Mouse (Mus musculus): ENCODE results near the gene Klk1b21. TPM values are rescaled to one million over a fixed set of nuclear protein-coding genes. Genes with fewer than 3 reads are reported as not detected.
"Not testable (repeated sequence)": the region's sequence is repeated elsewhere in the genome, so short reads cannot be mapped to it uniquely, and the experiment has no call there.

Klk1b21 gene
- polyA plus RNA-seq (2015; fragmentation: Nextera tagmentation; extraction: Ambion mirVana) = not detected in 2 replicates

GRCm38 (mm10) chr7:44102028-44102427 is at the start of gene Klk1b21:
Klk1b21 (plus strand) TSS chr7:44102328.
- H3K36me3 ChIP-seq; ATAC-seq; H3K9me3 ChIP-seq; H3K4me2 ChIP-seq (replicated peaks); H3K4me3 ChIP-seq (replicated peaks); H3K27ac ChIP-seq; H3K27me3 ChIP-seq (replicated peaks); H3K9ac ChIP-seq; H3K4me1 ChIP-seq (replicated peaks): not testable (repeated sequence)
- WGBS = 73% methylated on average over 3 of the region's 3 CpGs

- no peak overlapping the region for H3K4me2 ChIP-seq (replicated peaks)
- H3K9ac ChIP-seq = no peak overlapping the region
- no peak for ATAC-seq
- H3K9me3 ChIP-seq = no peaks in the 10 kb centered on the region
- H3K4me1 ChIP-seq (replicated peaks) = no peaks in the 10 kb centered on the region
- no peaks in the 10 kb centered on the region for H3K36me3 ChIP-seq
- no peaks in the 10 kb centered on the region for H3K27me3 ChIP-seq (replicated peaks)
- no peak overlapping the region for H3K27ac ChIP-seq
- WGBS = 70% methylated on average over 2 of the region's 2 CpGs
- no peak overlapping the region for H3K4me3 ChIP-seq (replicated peaks)
These were observed 30.0 kb upstream of the Klk1b21 start for GRCm38 (mm10) chr7:44072117-44072516.

- Histone ChIP-seq H3K4me1 (replicated peaks) (no peaks in the 10 kb centered on the region), H3K4me2 (replicated peaks) (no peak overlapping the region), H3K4me3 (replicated peaks) (no peak overlapping the region), H3K27ac (no peak overlapping the region), H3K9me3 (no peaks in the 10 kb centered on the region), H3K36me3 (no peaks in the 10 kb centered on the region), H3K9ac (no peak overlapping the region), H3K27me3 (replicated peaks) (no peaks in the 10 kb centered on the region)
- WGBS = 77% methylated on average over 1 of the region's 1 CpGs
- no peak for ATAC-seq
These were observed 24.4 kb upstream of the Klk1b21 start for GRCm38 (mm10) chr7:44077703-44078102.

GRCm38 (mm10) chr7:44096111-44096510 is 6.0 kb upstream of the Klk1b21 start:
- Histone ChIP-seq H3K4me2 (replicated peaks) (no peak overlapping the region), H3K4me1 (replicated peaks) (no peaks in the 10 kb centered on the region), H3K36me3 (no peaks in the 10 kb centered on the region), H3K9me3 (no peaks in the 10 kb centered on the region), H3K4me3 (replicated peaks) (no peak overlapping the region), H3K27me3 (replicated peaks) (no peaks in the 10 kb centered on the region), H3K27ac (no peak overlapping the region), H3K9ac (no peak overlapping the region)
- no peak for ATAC-seq
- WGBS = 70% methylated on average over 1 of the region's 1 CpGs

GRCm38 (mm10) chr7:44112373-44112772 is 10.2 kb downstream of the Klk1b21 start, which contains the start of gene Klk1b22:
Klk1b22 (plus strand) TSS chr7:44112673.
- Histone ChIP-seq H3K27ac (no peak within 1 kb of the TSS), H3K4me1 (replicated peaks) (no peaks in the 10 kb centered on the region), H3K9ac (no peak within 1 kb of the TSS), H3K9me3 (no peaks in the 10 kb centered on the region), H3K36me3 (no peaks in the 10 kb centered on the region), H3K27me3 (replicated peaks) (no peaks in the 10 kb centered on the region), H3K4me2 (replicated peaks) (no peak within 1 kb of the TSS), H3K4me3 (replicated peaks) (no peak within 1 kb of the TSS)
- ATAC-seq = no peak
- 74% methylated on average over 4 of the region's 4 CpGs for WGBS

- WGBS = 92% methylated on average over 6 of the region's 6 CpGs
- ATAC-seq = no peak
- no peak overlapping the region for H3K4me3 ChIP-seq (replicated peaks)
- H3K27ac ChIP-seq = no peak overlapping the region
- no peaks in the 10 kb centered on the region for H3K27me3 ChIP-seq (replicated peaks)
- no peak overlapping the region for H3K4me2 ChIP-seq (replicated peaks)
- H3K4me1 ChIP-seq (replicated peaks) = no peaks in the 10 kb centered on the region
- H3K9ac ChIP-seq = no peak overlapping the region
- no peaks in the 10 kb centered on the region for H3K9me3 ChIP-seq
- H3K36me3 ChIP-seq = no peaks in the 10 kb centered on the region
These were observed 21.3 kb downstream of the Klk1b21 start for GRCm38 (mm10) chr7:44123445-44123844.

- Histone ChIP-seq H3K4me2 (replicated peaks) (no peak within 1 kb of the TSS), H3K4me1 (replicated peaks) (no peaks in the 10 kb centered on the region), H3K36me3 (no peaks in the 10 kb centered on the region), H3K27ac (no peak within 1 kb of the TSS), H3K27me3 (replicated peaks) (no peaks in the 10 kb centered on the region), H3K9me3 (no peaks in the 10 kb centered on the region), H3K4me3 (replicated peaks) (no peak within 1 kb of the TSS), H3K9ac (no peak within 1 kb of the TSS)
- 88% methylated on average over 3 of the region's 3 CpGs for WGBS
- no peak for ATAC-seq
These were observed 34.3 kb downstream of the Klk1b21 start, which contains the start of gene Klk1b16 for GRCm38 (mm10) chr7:44136467-44136866. Klk1b16 (plus strand) TSS chr7:44136767.

Other genes with a start within 250 kb of the Klk1b21 start
- not detected in 2 replicates for gene Klk4, start 221.2 kb upstream of the Klk1b21 start, polyA plus RNA-seq (2015; fragmentation: Nextera tagmentation; extraction: Ambion mirVana)
- not detected in 2 replicates for gene Klk15, start 168.6 kb upstream of the Klk1b21 start, polyA plus RNA-seq (2015; fragmentation: Nextera tagmentation; extraction: Ambion mirVana)
- 0.16 and 0.59 TPM in 2 replicates for gene Klk1b8, start 151.7 kb upstream of the Klk1b21 start, polyA plus RNA-seq (2015; fragmentation: Nextera tagmentation; extraction: Ambion mirVana)
- gene Klk1b1, start 135.6 kb upstream of the Klk1b21 start, polyA plus RNA-seq (2015; fragmentation: Nextera tagmentation; extraction: Ambion mirVana) = not detected in 2 replicates
- gene Klk1b9, start 126.3 kb upstream of the Klk1b21 start, polyA plus RNA-seq (2015; fragmentation: Nextera tagmentation; extraction: Ambion mirVana) = not detected in 2 replicates
- not detected in 2 replicates for gene Klk1b11, start 106.5 kb upstream of the Klk1b21 start, polyA plus RNA-seq (2015; fragmentation: Nextera tagmentation; extraction: Ambion mirVana)
- gene Klk1b26, start 90.2 kb upstream of the Klk1b21 start, polyA plus RNA-seq (2015; fragmentation: Nextera tagmentation; extraction: Ambion mirVana) = not detected in 2 replicates
- gene Klk1b27, start 50.0 kb upstream of the Klk1b21 start, polyA plus RNA-seq (2015; fragmentation: Nextera tagmentation; extraction: Ambion mirVana) = not detected in 2 replicates
- gene Klk1b22, start 10.3 kb downstream of the Klk1b21 start, polyA plus RNA-seq (2015; fragmentation: Nextera tagmentation; extraction: Ambion mirVana) = not detected in 2 replicates
- gene Klk1b16, start 34.4 kb downstream of the Klk1b21 start, polyA plus RNA-seq (2015; fragmentation: Nextera tagmentation; extraction: Ambion mirVana) = 0.11 TPM in 1 of 2 replicates, not detected in the other
- gene Klk1b24, start 85.9 kb downstream of the Klk1b21 start, polyA plus RNA-seq (2015; fragmentation: Nextera tagmentation; extraction: Ambion mirVana) = 0.52 TPM in 1 of 2 replicates, not detected in the other
- 0.38 and 0.51 TPM in 2 replicates for gene Klk1b3, start 95.9 kb downstream of the Klk1b21 start, polyA plus RNA-seq (2015; fragmentation: Nextera tagmentation; extraction: Ambion mirVana)
- gene Klk1b4, start 105.1 kb downstream of the Klk1b21 start, polyA plus RNA-seq (2015; fragmentation: Nextera tagmentation; extraction: Ambion mirVana) = not detected in 2 replicates
- not detected in 2 replicates for gene Klk1b5, start 113.6 kb downstream of the Klk1b21 start, polyA plus RNA-seq (2015; fragmentation: Nextera tagmentation; extraction: Ambion mirVana)
- gene Klk1, start 123.0 kb downstream of the Klk1b21 start, polyA plus RNA-seq (2015; fragmentation: Nextera tagmentation; extraction: Ambion mirVana) = 13.1 and 30.8 TPM in 2 replicates
- not detected in 2 replicates for gene Gm36864, start 133.8 kb downstream of the Klk1b21 start, polyA plus RNA-seq (2015; fragmentation: Nextera tagmentation; extraction: Ambion mirVana)
- 1.3 and 1.6 TPM in 2 replicates for gene 1700028J19Rik, start 144.4 kb downstream of the Klk1b21 start, polyA plus RNA-seq (2015; fragmentation: Nextera tagmentation; extraction: Ambion mirVana)
- 124 and 127 TPM in 2 replicates for gene 2410002F23Rik, start 144.4 kb downstream of the Klk1b21 start, polyA plus RNA-seq (2015; fragmentation: Nextera tagmentation; extraction: Ambion mirVana)
- gene Acp4, start 155.1 kb downstream of the Klk1b21 start, polyA plus RNA-seq (2015; fragmentation: Nextera tagmentation; extraction: Ambion mirVana) = not detected in 2 replicates
- not detected in 2 replicates for gene Gm15517, start 159.1 kb downstream of the Klk1b21 start, polyA plus RNA-seq (2015; fragmentation: Nextera tagmentation; extraction: Ambion mirVana)
- gene Clec11a, start 204.6 kb downstream of the Klk1b21 start, polyA plus RNA-seq (2015; fragmentation: Nextera tagmentation; extraction: Ambion mirVana) = 7.2 and 8.0 TPM in 2 replicates
- 1.7 and 1.9 TPM in 2 replicates for gene Shank1, start 207.9 kb downstream of the Klk1b21 start, polyA plus RNA-seq (2015; fragmentation: Nextera tagmentation; extraction: Ambion mirVana)